Mouse (Mus musculus) gastrocnemius, postnatal 36 days (tissue): Measurements from ENCODE around the gene Nfe2. TPM values are rescaled to one million over a fixed set of nuclear protein-coding genes. Genes with fewer than 3 reads are reported as not detected.
A peak's percentile ranks its signal among the peaks of the same experiment; 100 is the strongest.
"Not testable (repeated sequence)": the region's sequence is repeated elsewhere in the genome, so short reads cannot be mapped to it uniquely, and the experiment has no call there.

Experiments
- DNase-seq, 2 experiments: peaks; one replicate each; pipeline ENCODE4 v3.0.0; 2022
- intact Hi-C: fragments of 180-260 bp; cut with DNase I; formaldehyde crosslinking; loops from one replicate; pipeline ENCODE4 v1.15.1; 2025
- total RNA-seq, 2 experiments: library from RNA; stranded (reverse); gene quantifications; 2 replicates each; pipeline ENCODE4 v1.2.3; 2021

Nfe2 gene
- total RNA-seq, 2 experiments from 2014 or later, result not detected

DNA sequence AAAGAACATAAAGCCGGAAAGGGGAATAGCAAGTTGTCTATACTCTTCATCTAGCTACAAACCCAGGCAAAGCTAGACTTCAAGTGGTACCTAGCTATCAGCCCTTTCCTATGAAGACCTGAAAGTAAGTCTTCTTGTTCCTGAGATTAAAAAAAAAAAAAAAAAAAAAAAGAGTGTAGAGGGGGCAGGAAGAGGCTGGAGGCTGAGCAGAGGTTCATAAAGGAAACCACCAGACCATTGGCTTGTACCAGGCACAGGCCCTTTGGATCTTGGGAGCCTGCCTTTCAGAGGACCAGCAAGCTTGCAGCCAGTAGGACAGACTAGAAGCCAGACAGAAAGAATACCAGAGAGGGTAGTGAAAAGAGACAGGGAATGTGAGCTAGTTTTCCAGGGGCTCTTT is 4.9 kb downstream of the Nfe2 start:
- no peak for DNase-seq
- intact Hi-C loops, result no loop called here

DNA sequence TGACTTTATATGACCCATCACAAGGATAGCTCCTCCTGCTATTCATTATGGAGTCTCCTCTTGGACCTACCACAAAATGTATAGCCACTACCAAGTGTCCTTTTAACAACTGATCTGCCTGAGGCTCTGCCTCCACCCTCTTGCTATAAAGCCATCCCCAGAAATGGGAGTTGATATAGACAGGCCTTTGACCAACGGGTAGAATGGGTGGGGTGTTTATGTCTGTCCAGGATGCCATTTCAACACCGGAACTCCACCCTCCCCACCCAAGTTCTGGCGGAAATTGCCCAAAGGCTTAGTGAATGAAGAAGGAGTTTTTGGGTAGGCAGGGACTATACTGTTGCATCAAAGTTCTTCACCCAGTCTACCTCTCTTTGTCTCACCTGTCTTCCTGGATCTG is 5.5 kb downstream of the Nfe2 start:
- DNase-seq, result no peak
- intact Hi-C loops, result no loop called here

DNA sequence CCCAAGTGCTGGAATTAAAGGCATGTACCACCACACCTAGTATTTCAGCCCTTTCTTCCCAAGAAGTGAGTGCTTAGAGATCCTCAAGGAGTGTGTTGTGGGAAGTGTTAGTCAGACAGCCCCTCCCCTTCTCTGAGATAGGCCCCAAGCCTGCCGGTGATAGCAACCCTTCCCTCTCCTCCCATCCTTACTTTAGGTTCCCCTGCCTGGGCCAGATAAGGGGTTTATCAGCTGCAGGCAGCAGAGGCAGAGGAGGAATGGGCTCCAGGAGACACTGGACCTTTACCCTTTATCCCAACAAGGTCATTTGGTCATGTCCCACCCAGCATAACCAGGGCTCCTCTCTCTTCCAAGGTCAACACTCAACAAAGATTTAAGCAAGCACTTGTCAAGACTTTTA is 6.6 kb downstream of the Nfe2 start:
- intact Hi-C loops, result loop anchor here (2.0 kb wide), 1 partner anchor 57 kb away; no protein-coding TSS in a partner anchor
- DNase-seq, result no peak

DNA sequence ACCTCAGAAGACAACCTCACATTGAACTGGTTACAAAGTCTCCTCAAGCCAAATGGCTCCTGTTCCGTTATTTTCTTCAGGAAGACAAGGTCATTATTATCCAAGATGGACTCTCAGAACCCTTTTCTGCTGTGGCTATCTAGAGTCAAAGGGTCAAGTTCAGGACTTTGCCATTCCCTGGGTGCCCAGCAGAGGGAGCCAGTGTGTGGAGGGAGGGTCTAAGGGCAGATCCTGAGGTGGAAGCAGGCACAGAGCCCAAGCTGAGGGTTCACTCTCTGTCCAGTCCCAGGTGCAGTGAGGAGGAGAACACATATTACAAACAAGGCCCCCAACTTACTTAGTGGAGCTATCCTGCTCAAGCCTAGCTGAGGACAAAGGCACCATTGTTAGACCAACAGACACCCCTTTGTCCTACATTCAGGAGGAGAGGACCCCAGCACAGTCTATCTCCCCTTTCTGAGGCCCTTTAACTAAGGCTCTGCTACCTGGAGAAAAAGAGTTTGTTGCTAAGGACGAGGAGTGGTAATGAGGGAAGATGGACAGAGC is 7.9 kb downstream of the Nfe2 start:
- intact Hi-C loops, result loop anchor here (2.0 kb wide), 1 partner anchor 59 kb away; no protein-coding TSS in a partner anchor
- peak; percentile 63 to 67 for DNase-seq

DNA sequence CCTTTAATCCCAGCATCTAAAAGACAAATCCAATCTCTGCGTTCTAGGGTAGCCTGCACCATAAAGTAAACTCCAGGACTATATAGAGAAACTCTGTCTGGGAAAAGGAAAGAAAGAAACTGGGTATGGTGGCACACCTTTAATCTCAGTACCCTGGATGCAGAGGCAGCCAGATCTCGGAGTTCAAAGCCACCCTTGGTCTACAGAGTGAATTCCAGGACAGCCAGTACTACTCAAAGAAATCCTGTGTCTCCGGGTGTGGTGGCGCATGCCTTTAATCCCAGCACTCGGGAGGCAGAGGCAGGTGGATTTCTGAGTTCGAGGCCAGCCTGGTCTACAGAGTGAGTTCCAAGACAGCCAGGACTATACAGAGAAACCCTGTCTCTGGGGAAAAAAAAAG is 8.7 kb downstream of the Nfe2 start:
- intact Hi-C loops, DNase-seq: not testable (repeated sequence)

DNA sequence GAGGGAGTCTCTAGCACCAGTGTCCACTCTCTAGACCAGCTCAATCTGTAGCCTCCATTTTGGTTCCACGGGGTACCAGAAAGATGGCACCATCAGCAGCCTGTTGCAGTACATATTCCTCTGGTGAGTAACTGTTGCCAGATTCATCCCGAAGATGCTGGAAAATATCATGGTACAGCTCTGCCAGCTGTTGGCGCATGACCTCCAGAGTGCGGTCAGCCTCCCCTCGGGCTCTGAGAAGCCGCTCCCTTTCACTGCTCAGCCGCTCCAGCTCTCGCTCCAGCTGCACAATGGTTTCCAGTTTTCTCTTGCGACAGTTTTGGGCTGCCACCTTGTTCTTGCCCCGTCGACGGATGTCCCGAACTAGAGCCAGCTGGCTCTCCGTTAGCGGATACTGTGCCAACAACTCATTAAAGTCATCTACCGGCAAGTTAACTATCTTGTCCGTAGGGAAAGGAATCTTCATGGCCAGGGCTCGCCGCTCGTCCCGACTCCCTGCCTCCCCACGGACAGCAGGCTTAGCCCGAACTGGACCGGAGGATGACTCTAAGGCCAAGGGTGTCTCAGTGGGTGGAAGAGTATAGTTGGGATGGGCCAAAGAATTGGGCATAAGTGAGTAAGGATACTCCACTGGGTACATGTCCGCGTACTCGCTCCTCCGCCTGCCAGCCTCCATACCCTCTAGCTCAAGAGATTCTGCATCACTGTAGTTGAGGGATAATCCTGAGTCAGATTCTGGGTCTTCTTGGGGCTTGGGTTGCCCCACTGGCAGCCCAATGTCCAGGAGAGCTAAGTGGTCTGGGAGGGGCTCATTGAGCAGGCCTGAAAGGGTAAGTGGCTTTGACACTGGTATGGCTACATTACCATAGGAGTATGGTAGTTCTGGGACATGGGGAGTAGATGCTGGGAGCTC is 9.5 kb downstream of the Nfe2 start:
- intact Hi-C loops, result no loop called here
- peak; percentile 6 to 38 for DNase-seq

DNA sequence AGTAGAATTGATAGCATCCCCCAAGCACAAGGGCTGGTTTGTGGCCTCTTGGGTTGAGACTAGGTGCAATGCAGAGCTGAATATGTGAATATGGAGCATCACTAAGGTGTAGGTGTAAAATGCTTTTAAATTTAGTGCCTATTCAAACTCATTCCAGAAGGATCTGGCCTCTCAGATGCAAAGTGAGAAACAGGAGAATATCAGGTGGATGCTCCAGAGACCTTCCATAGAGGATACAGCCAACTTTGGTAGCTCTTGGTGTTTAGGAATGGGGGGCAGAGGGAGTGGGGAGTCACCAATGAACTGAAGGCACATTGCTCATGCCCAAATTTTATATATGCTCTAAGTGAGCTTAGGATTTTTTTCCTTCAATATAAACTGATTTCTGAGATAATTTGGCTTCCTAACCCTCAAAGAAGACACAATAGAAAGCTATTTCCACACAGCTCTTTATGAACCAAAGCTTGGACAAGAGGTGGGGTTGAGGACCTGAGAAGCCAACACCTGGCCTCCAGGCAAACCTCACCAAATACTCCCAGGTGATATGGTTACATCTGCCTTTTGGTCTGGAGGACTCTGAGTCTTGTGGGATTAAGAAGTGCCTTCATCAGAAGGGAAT is 10.3 kb downstream of the Nfe2 start:
- intact Hi-C loops, result no loop called here
- no peak for DNase-seq

DNA sequence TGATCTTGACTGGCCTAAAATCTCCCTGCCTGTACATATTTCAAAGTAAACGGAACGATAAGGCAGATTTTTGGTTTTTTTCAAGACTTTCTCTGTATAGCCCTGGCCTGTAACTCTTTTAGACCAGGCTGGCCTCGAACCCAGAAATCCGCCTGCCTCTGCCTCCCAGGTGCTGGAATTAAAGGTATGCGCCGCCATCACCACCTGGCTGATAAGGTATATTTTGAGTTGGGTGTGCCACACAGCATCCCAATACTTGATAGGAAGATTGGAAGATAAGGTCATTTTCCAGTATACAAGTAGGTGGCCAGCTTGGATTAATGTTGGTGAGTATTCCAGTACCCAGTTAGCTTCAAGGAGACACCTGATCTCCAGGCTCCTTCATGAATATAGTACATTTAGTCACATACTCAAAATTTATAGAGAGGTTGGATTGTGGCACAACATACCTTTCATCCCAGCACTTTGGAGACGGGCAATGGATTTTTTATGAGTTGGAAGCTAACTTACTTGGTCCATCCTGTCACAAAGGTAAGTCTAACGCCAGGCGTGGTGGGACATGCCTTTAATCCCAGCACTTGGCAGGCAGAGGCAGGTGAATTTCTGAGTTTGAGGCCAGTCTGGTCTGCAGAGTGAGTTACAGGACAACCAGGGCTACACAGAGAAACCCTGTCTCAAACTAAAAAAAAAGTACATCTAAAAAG is 11.0 kb downstream of the Nfe2 start:
- intact Hi-C loops, result no loop called here
- no peak for DNase-seq

DNA sequence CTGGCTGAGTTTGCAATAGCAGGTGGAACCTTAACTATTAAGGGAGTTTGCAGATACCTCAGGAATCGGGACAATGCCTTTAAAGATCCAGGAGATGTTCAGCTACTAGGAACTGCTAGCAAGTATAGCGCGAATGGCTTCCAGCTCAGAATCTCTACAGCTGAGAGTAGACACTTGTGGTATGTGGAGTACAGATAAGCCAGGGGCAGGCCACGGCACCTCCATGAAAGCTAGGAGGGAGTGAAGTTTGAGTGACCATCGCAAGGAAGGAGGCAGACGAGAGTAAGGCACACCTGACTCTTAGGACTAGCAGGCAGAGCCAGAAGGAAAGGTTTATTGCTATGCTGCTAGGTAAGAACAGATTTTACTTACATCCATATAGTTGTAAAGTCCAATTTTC is 12.6 kb downstream of the Nfe2 start:
- intact Hi-C loops, result no loop called here
- DNase-seq, result no peak

DNA sequence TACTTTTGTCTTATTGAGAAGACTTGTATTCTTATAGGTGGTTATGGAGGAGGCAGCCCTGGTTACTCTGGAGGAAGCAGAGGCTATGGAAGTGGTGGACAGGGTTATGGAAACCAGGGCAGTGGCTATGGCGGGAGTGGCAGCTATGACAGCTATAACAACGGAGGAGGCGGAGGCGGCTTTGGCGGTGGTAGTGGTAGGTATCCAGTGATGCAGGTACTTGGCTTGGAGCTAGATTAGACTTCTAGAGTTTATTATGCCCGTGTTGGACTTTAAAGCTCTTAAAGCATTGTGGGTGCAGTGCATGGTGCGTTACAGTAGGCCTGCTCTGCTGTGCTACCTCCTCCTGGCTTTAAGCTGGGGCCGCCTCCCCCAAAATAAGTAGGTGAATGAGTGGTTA is 15.3 kb downstream of the Nfe2 start:
- no peak for DNase-seq
- intact Hi-C loops, result no loop called here

DNA sequence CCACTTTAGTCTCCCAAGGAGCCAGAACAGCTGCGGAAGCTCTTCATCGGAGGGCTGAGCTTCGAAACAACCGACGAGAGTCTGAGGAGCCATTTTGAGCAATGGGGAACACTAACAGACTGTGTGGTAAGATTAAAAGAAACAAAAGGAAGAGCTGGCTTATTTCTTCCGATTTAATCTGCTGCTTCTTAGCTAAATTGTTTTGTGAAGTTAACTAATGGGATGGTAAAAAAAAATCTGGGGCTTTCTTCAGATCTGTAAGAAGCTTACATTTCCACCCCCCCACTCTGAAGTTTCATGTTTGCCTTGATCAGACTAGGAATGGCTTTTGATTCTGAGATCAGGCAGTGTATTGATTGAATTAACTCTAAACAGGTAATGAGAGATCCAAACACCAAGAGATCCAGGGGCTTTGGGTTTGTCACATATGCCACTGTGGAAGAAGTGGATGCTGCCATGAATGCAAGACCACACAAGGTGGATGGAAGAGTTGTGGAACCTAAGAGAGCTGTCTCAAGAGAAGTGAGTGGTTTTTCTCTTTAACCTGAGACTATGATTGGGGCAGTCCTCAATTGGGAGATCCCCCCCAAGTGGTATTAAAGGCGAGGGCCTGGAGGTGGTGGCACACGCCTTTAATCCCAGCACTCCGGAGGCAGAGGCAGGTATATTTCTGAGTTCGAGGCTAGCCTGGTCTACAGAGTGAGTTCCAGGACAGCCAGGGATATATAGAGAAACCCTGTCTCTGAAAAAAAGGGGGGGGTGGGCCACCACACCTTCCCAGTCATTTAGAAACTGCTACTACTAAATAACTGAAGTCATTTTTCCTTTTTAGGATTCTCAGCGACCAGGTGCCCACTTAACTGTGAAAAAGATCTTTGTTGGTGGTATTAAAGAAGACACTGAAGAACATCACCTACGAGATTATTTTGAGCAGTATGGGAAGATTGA is 16.9 kb downstream of the Nfe2 start:
- intact Hi-C loops, result not testable (repeated sequence)

DNA sequence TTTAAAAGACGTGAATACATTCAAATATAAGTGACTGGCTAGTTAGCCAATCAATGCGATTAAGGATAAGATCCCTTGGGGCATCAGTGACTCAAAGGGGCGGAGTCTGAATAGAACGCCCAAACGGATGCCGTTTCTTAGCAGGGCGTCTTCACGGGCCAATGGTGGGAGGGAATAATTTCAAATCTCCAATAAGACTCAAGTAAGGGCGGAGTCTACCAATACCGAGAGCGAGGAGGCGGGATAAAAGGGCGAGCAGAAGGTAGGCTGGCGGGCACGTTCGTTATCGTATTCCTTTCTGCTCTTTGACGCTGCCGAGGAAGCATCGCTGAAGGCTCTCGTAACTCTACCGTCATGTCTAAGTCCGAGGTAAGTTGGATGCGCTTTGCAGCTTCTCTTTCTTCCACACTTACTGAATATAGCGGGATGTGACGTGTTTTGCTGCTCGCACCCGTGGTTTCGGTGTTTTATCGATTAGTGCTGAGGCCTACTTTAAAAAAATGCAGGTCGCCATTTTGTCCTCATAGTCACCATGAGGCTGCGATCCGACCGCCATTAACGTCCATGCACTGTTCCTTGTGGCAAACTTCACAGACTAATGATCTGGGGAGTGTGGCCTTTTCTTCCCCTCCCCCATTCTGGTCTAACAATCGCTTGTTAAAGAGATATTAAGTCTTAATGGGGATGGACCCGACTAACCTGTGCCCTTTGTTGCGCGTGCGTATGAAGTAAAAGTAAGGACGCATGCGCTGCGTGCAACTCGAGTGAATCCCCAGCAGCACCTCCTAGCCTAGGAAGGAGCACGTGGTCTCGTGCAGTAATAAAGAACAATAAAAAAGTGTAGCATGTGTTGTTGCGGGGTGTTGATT is 17.8 kb downstream of the Nfe2 start, which contains the start of gene Hnrnpa1:
Gene Hnrnpa1 (plus strand): TSS at position 273 of the 869 bp plus-strand sequence.
- peak; percentile 81 to 88 for DNase-seq
- intact Hi-C loops, result no loop called here

More for the DNA sequence above, 16.9 kb downstream of the Nfe2 start:
- not testable (repeated sequence) for DNase-seq

DNA sequence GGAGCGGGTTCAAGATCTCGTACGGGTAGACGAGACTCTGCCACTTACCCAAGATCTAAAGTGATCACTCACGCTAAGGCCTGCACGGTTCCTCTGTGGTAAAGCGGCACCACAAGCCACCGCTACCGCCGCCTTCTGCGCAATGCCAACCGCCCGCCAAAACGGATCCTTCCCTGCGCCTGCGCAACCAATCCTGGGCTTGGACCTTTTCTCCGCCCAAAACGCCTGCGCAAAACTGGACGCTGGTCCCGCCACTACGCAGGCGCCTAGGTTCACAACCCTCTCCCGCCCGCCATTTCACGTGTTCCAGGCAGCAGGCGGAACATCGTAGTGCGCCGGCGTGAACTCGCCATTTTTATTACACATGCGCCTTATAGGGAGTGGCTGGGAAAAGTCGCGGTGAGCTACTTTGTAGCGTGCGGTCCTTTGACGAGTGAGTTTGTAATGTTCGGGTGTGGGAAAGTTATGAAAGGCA is 18.5 kb downstream of the Nfe2 start, which contains the start of gene Cbx5:
Gene Cbx5 (minus strand): TSS at position 132 of the 475 bp plus-strand sequence.
- DNase-seq, result peak; percentile 95 to 98
- intact Hi-C loops, result loop anchor here (1.0 kb wide), 1 partner anchor 33 kb away; the partner anchor contains the start of gene Copz1

DNA sequence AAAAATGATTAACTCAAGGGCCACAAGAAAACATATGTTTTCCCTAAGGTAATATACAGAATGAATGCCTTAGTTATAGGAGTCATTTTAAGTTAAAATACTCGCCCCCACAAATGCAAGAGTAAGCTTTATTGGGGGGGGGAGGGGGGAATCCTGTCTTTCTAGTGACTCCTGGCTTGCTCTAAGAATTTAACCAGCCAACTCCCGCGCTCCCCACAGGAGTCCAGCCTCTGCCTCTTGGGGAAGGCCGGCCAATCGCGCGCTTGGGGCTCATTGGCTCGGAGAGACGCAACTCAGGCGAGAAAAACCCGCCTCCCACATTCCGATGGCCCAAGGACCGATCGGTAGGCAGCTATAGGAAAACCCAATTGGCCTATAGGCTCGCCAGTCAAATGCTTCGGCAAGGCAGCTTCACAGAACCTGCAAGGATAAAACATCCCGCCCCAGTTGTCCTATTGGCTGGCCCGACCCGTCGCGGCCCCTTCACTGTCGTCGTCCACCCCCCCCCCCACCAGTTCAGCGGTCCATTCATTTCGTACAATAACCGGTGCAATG is 19.0 kb downstream of the Nfe2 start:
- intact Hi-C loops, result loop anchor here (1.0 kb wide), 1 partner anchor 33 kb away; the partner anchor contains the start of gene Copz1
- DNase-seq, result peak in 1 of 2 experiments; percentile 88

DNA sequence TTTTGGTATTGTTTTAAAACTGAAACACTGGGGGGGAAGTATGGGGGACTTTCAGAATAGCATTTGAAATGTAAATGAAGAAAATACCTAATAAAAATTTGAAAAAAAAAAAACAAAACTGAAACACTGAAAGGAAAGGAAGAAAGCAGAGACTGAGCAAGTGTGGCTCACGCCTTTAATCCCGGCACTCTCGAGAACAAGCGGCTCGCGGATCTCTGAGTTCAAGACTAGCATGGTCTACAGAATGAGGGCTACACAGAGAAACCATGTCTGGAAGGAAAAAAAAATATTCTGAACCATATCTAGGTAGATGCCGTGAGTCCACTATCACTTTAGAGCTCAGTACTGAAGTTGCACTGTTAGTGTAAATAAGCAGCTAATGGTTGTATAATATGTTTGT is 20.9 kb downstream of the Nfe2 start:
- intact Hi-C loops, result no loop called here
- no peak for DNase-seq

DNA sequence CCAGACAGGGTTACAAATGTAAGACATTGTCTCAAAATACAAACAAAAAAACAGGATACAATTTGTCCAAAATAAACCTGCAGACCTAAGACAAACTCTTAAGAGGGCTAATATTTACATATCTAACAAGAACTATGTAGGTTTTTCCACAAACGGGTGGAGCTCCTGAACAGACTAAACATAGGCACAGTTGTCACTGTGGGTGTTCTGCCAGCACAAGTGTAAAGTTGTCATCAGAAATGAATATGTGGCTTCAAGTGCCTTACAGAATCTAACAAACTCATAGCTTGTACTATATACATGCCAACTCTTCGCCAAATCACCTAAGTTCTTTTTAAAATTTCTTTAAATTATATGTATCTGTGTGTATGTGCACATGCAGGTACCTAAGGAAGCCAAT is 25.1 kb downstream of the Nfe2 start:
- intact Hi-C loops, result no loop called here
- no peak for DNase-seq

DNA sequence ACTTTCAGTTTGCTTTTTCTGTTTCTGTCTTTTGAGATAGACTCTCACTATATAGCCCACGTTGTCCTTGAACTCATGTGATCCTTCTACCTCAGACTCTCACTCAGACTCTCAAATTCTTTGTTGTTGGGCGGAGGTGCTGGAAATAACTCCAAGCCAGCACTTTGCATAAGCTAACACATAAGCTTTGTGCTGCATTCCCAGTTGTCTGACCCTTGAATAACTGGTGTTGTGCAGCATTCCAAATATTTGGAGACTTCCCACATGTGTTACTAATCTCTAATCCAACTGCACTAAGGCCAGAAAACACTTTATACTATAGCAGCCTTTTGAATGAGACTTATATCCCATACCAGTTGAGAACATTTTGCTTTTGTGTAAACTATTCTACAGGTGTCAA is 29.3 kb downstream of the Nfe2 start:
- DNase-seq, result no peak
- intact Hi-C loops, result loop anchor here (5.0 kb wide), 1 partner anchor 42 kb away; no protein-coding TSS in a partner anchor

DNA sequence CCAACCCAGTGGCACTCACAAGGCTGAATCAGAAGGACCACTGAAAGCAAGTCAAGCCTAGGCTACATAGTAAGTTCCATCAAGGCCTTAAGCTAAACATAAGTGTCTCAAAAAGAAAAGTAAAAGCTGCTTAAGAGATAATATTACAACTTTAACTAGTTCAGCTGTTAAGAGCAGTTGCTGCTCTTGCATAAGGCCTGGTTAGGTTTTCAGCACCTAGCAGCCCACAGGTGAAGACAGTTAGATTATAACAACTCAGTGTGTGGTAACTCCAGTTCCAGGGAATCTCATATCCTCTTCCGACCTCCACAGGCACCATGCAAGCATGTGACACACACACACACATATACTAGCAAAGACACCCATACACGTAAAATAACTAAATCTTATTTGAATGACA is 30.6 kb downstream of the Nfe2 start:
- DNase-seq, result no peak
- intact Hi-C loops, result loop anchor here (5.0 kb wide), 1 partner anchor 40 kb away; no protein-coding TSS in a partner anchor
